Comparison of ENCODE assay signal across 8 mouse cellular contexts in genomic region chr17:7864740-7865139, GRCm38 (mm10). TPM values are rescaled to one million over a fixed set of nuclear protein-coding genes. Genes with fewer than 3 reads are reported as not detected.
DNase-seq lines count a peak whose midpoint lies in the region; TF ChIP-seq lines count a peak whose summit lies in the region.

No protein-coding gene starts in this region.

- no peaks in the 10 kb centered on the region for H3K4me1 ChIP-seq in kidney, adult 2 months (ENCODE audit: control insufficient read depth, insufficient read depth, low read length)
- H3K4me1 ChIP-seq in lung, adult 2 months (ENCODE audit: control insufficient read depth, insufficient read depth, low read length): no peaks in the 10 kb centered on the region
- no peaks in the 10 kb centered on the region; the same call in 1 of the 2 replicates for H3K4me1 ChIP-seq in testis, adult 2 months (ENCODE audit: control insufficient read depth, insufficient read depth, low read length)

- H3K4me3 ChIP-seq in kidney, adult 2 months (ENCODE audit: insufficient read depth, low read depth, low read length): no peak overlapping the region
- no peak overlapping the region for H3K4me3 ChIP-seq in lung, adult 2 months (replicated peaks; ENCODE audit: extremely low read depth, low read depth, low read length)
- H3K4me3 ChIP-seq in testis, adult 2 months (ENCODE audit: control insufficient read depth, low read depth, low read length): peak overlapping the region; percentile 52

- no peak overlapping the region for H3K27ac ChIP-seq in kidney, adult 2 months (ENCODE audit: insufficient read depth, low read depth, low read length)
- no peak overlapping the region for H3K27ac ChIP-seq in testis, adult 2 months (ENCODE audit: control insufficient read depth, insufficient read depth, low read depth, low read length)

- no peak for TF ChIP-seq POLR2A in kidney, adult 2 months (IDR thresholded peaks at IDR 0.05; ENCODE audit: low read depth, low read length)
- no peak for TF ChIP-seq POLR2A in lung, adult 2 months (IDR thresholded peaks at IDR 0.05; ENCODE audit: borderline replicate concordance, extremely low read depth, low read depth, low read length)
- no peak for TF ChIP-seq POLR2A in testis, adult 2 months (IDR thresholded peaks at IDR 0.05; ENCODE audit: control insufficient read depth, low read depth, low read length)

- H3K27me3 ChIP-seq in kidney, adult 2 months (replicated peaks; ENCODE audit: control insufficient read depth, insufficient read depth, low read length): no peaks in the 10 kb centered on the region
- no peaks in the 10 kb centered on the region for H3K27me3 ChIP-seq in testis, adult 2 months (ENCODE audit: control insufficient read depth, insufficient read depth, low read length)

- 28% methylated on average over 7 of the region's 7 CpGs for WGBS in kidney, adult 2 months
- 22% methylated on average over 7 of the region's 7 CpGs for WGBS in lung, adult 2 months

- peak; percentile 25 for DNase-seq in adrenal gland, postnatal 10 days
- DNase-seq in adrenal gland, adult 18-20 months (ENCODE audit: low spot score in 2 of 2): no peak
- peak; percentile 20 for DNase-seq in kidney, adult 2 months
- no peak for DNase-seq in kidney, adult 11 months
- peak; percentile 63 for DNase-seq in ES-CJ7 (ENCODE audit: low read depth, low spot score)
- peak; percentile 37 for DNase-seq in lung, adult 2 months
- DNase-seq in retina, postnatal 1 day: no peak

- peak; percentile 58 for TF ChIP-seq CTCF in kidney, adult 2 months (conservative IDR thresholded peaks at IDR 0.05; ENCODE audit: insufficient read depth, insufficient read length, low read depth, low read length)
- TF ChIP-seq CTCF in lung, adult 2 months (IDR thresholded peaks at IDR 0.05; ENCODE audit: insufficient read depth, low read length): peak; percentile 58
- peak; percentile 59; the same call in 1 of the 2 replicates for TF ChIP-seq CTCF in testis, adult 2 months (IDR thresholded peaks at IDR 0.05; ENCODE audit: control insufficient read depth, insufficient read depth, insufficient replicate concordance, low read depth, low read length)

- no peaks in the 10 kb centered on the region for H3K36me3 ChIP-seq in kidney, adult 2 months (ENCODE audit: control insufficient read depth, insufficient read depth, low read length)
- no peaks in the 10 kb centered on the region for H3K36me3 ChIP-seq in testis, adult 2 months (ENCODE audit: control insufficient read depth, insufficient read depth, low read length)

RNA-seq across cellular contexts. Expression of gene Fndc1, which starts 37.6 kb away (rescaled TPM):
- 10 to 100 TPM; 37.8 to 39.8 TPM for total RNA-seq in adrenal gland, postnatal 10 days (2021)
- total RNA-seq in adrenal gland, adult 18-20 months (2021): 10 to 100 TPM in 1 of 2 experiments, 1 to 10 TPM in 1; 4.7 to 10.3 TPM
- polyA plus RNA-seq in kidney, adult 2 months (2012; rRNA removed): 2.0 TPM in 2 replicates
- polyA plus RNA-seq in lung, adult 2 months (2012; rRNA removed): 16.5 and 17.0 TPM in 2 replicates
- 0.90 and 0.95 TPM in 2 replicates for polyA plus RNA-seq in testis, adult 2 months (2012; rRNA removed)

Comparison
In these comparisons a context has a peak if more than half of its experiments do, and no peak if none do; other contexts are left out.
1. DNase-seq: peak in adrenal gland, postnatal 10 days (single experiment), kidney, adult 2 months (single experiment), ES-CJ7 (single experiment) and lung, adult 2 months (single experiment); none in adrenal gland, adult 18-20 months (0 of 2), kidney, adult 11 months (single experiment) and retina, postnatal 1 day (single experiment).
2. Peak in every context shown above with its lines, with median percentiles within 50 percentile points of each other: CTCF ChIP-seq.